Mouse (Mus musculus): ENCODE results near the gene Rai14.
A peak's percentile ranks its signal among the peaks of the same experiment; 100 is the strongest.

Rai14 gene

DNA sequence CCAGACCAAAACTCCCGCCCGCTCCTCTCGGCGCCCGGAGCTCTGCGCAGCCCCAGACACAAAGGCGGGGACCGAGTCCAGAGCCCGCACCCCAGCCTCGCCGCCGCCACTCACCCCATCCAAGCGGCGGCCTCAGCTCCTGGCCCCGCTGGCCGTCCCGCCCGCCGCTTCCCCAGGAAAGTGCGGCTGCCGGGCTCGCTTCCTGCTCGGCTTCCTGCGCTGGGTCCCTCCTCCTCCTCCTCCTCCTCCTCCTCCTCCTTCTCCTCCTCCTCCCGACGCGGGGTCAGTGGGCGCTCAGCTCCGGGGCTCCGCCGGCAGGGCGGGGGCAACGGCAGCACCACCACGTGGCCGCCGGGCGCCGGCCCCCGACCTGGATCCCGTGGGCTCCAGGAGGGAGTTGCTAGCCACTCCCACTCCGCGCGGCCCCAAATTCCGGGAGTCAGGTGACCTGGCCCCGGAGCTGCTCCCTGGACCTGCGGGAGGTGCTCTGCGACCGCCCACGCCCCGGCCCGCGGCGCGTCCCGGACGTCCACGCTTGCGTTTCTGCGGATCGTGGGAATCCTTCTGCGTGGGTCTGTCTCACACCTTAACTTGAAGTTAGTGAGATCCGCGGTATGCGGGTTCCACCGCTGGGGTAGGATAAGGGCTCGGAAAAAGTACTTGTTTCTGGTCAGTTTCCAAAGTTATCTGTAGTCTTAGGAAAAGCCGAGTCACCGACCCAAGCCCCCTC lies at the start of gene Rai14:
Gene Rai14, minus strand, starts transcription at position 216 of the 730 bp plus-strand sequence.
- DNase-seq (ENCODE audit: low spot score in 2 of 2): peak; percentile 26 to 47

GRCm38 (mm10) chr15:10761441-10761840 lies 47.0 kb upstream of the Rai14 start:
- DNase-seq (ENCODE audit: low spot score in 2 of 2): no peak

DNA sequence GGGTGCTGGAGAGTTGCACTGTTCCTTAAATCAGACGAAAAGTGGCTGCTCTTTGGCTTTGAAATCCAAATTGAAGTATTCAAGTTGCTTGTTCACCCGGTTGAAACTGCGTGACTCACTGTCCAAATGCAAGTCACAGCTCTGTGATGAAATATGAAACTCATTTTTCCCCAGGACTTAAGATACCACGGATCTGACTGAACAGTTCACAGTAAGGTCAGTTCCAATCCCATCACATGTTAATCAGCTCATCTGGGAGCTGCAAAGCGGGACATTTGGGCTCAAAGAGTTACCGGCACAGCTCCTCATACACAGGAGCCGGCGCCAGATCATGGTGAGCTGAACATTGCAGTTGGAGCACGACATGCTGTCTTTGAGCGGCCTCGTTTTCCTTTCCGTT lies 45.6 kb upstream of the Rai14 start:
- no peak for DNase-seq (ENCODE audit: low spot score in 2 of 2)

- DNase-seq (ENCODE audit: low spot score in 2 of 2): no peak
Measured at GRCm38 (mm10) chr15:10759440-10759839, 45.0 kb upstream of the Rai14 start.

DNA sequence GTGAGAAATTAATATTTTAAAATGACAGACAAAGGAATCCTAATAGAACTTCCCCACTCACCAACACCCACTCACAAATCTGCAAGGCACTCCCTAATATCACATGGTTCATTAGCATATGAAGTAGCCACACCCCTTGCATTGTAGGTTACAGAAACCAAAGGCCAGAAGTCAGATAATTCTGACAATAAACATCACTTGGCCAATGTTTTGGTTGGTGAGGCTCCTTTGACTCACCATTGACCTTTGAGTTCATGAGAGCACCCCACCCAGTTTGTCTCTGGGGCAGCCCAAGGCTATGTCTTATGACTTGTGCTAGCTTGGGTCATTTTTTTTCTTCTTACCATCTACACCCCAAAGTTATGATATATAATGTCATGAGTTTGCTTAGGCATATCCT lies 44.4 kb upstream of the Rai14 start:
- DNase-seq (ENCODE audit: low spot score in 2 of 2): no peak

- no peak for DNase-seq (ENCODE audit: low spot score in 2 of 2)
Measured at GRCm38 (mm10) chr15:10751141-10751540, 36.7 kb upstream of the Rai14 start.

- no peak for DNase-seq (ENCODE audit: low spot score in 2 of 2)
Measured at GRCm38 (mm10) chr15:10750339-10750738, 35.9 kb upstream of the Rai14 start.

GRCm38 (mm10) chr15:10749678-10750077 lies 35.3 kb upstream of the Rai14 start:
- DNase-seq (ENCODE audit: low spot score in 2 of 2): no peak

GRCm38 (mm10) chr15:10747638-10748037 lies 33.2 kb upstream of the Rai14 start:
- DNase-seq (ENCODE audit: low spot score in 2 of 2): no peak

DNA sequence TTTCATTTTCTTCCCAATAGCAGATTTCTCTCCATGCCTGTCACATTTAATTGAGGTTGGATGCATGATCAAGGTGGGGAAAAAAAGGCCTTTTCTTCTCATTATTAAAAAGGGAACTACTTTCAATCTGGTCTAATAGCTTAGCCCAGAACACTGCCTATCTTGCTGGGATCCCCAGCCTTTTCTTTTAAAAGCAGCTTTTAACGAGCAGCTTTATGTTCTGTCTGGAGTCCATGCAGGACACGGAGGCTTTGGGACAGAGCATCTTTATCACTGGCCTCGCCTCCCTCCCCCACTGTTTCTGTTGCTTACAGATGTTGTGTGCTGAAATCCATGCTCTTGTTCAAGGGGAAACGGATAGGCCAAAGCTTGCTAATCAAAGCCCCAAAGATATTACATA lies 32.8 kb upstream of the Rai14 start:
- DNase-seq (ENCODE audit: low spot score in 2 of 2): no peak

- DNase-seq (ENCODE audit: low spot score in 2 of 2): no peak
Measured at GRCm38 (mm10) chr15:10746303-10747051, 32.1 kb upstream of the Rai14 start.

DNA sequence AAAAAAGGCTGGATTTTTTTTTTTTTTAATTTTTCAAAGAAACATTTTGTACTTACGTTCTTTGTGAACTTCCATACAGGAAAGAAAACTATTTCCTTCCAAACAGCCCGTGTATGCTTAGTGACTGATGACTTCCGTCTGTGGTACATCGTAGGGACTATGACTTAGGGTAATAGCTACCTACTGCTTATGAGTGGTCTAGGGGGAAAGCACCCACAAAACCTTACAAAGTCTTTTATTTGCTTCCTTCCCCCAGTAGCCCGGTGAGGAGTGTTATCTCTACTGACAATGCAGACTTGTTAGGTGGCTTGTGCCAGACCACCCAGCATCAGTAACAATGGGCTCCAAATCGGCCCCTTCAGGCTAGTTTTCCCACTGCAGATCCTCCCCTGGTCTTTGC lies 28.0 kb upstream of the Rai14 start:
- DNase-seq (ENCODE audit: low spot score in 2 of 2): no peak

- no peak for DNase-seq (ENCODE audit: low spot score in 2 of 2)
Measured at GRCm38 (mm10) chr15:10739279-10739678, 24.9 kb upstream of the Rai14 start.

- DNase-seq (ENCODE audit: low spot score in 2 of 2): no peak
Measured at GRCm38 (mm10) chr15:10738354-10739142, 24.1 kb upstream of the Rai14 start.

- no peak for DNase-seq (ENCODE audit: low spot score in 2 of 2)
Measured at GRCm38 (mm10) chr15:10735948-10736347, 21.5 kb upstream of the Rai14 start.

DNA sequence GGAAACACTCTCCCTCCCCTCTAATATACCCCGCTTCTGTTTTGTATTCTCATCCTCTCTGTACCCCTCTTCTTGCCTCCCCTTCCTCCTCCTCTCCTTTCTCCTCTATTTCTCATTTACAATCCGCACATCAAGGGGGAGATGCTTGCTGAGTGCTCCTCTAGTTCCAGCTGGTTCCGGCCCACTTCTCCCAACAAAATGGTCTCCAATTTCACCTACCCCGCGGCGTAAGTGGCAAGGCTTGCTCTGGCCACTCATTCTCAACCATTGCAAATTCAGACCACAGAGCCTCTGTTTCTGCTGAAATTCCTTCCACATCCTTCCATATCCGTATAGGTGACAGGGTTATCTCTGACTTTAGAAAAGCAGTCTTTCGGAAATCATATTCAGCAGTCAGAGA lies 20.8 kb upstream of the Rai14 start:
- no peak for DNase-seq (ENCODE audit: low spot score in 2 of 2)

DNA sequence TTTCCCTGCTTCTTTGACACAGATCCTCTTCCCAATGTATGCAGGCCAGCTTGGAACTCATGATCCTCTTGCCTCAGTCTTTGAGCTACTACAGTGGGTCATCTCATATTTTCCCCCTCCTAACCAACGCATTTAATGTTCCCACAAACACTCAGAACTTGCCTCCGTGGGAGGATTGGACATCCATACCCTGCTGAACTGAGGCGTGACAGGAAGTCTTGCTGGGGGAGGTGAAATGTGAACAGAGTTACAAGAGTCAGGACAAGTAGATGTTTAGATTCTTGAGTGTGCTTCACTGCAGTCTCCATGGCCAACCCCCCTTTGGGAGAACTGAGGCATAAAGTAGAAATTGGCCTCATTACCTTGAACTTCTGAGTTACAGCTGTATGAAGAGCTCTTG lies 17.0 kb upstream of the Rai14 start:
- no peak for DNase-seq (ENCODE audit: low spot score in 2 of 2)

DNA sequence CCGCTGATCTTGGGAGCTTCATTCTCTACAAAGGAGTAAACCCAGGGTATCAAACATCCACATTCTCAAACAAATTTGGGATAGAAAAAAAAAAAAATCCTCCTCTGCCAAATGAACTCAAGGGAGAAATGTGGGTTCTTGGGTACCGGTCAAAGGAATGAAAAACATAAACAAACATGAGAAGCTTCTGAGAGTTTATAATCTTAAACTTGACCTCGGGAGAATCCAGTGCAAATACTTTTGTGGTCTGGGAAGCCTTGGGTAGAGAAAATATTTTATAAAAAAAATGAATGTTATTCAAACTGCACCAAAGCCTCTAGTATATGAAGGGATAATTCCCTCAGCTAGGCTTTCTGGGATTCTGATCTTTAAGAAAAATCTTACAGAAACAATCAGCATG lies 11.8 kb upstream of the Rai14 start:
- no peak for DNase-seq (ENCODE audit: low spot score in 2 of 2)

GRCm38 (mm10) chr15:10724857-10725256 lies 10.4 kb upstream of the Rai14 start:
- DNase-seq (ENCODE audit: low spot score in 2 of 2): no peak

DNA sequence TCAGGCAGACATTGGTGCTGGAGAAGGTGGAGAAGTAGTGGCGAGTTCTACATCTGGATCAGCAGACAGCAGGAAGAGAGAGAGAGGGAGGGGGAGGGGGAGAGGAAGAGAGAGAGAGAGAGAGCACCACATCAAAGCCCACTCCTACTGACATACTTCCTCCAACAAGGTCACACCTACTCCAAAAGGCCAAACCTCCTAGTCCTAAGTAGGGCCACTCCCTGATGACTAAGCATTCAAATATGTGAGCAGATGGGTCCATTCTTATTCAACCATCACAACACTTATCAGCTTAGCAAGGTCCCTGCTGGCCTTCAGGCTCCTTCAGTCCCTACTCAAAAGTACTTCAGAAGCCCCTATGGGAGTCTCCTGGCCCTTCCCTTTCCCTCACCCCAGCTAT lies 9.1 kb upstream of the Rai14 start:
- DNase-seq (ENCODE audit: low spot score in 2 of 2): no peak

DNA sequence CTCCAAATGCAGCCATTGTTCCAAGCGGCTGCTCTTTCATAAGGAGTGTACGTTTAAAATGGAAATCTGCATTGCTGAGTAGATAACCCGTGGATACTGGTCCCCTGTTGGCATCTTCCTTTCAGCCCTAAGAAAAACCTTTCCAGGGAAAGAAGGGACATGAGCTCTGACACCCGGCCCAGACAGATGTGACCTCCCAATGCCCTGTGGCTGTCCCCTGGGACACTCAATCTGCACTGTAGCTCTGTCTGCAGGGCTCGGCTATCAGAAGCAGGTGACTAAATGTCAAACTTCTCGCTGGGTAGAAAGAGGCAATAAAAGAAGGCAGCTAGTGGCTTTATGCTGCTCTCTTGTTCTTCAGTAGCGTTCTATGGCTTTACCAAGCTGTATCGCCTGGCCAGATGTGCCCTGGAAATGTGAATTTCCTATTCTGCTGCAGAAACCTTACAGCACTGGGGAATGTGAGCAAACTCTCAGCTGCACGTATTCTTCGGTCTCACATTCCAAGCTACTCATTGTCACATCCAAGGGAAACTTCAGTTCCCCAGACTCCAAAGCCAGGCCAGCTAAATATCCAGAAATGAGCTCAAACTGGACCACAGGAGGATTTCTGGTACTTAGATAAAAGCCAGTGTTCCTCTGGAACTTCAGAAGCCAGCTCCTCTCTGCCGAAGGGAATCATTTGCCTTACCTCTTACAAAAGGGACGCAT lies 8.4 kb upstream of the Rai14 start:
- DNase-seq (ENCODE audit: low spot score in 2 of 2): no peak

DNA sequence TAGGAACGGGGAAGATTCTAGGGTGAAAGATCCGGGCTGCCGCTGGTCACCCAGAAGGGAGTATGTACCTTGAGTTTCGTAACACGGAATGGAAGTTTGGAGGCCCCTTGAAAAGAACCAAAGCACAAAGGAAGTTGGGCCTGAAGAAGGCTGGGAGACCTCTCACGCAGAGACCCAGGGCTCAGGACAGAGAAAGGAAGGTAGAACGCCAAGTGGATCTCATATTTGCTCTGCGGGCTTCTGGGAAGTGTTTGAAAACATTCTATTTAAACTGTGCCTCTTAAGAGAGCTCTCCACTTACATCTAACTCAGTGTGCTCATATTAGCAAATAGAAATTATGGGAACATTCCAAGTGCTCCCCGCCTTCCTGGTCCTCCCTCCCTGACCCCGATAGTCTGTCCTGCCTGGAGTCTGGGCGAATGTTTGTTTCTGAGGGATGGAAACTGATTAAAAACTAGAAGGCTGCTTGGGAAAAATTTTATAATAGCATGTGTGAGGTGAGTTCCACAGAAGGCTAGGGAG lies 6.9 kb upstream of the Rai14 start:
- DNase-seq (ENCODE audit: low spot score in 2 of 2): no peak
